Mouse (Mus musculus): ENCODE measurements around the gene Vash2.
"Not testable (repeated sequence)": the region's sequence is repeated elsewhere in the genome, so short reads cannot be mapped to it uniquely, and the experiment has no call there.

Vash2 gene

DNA sequence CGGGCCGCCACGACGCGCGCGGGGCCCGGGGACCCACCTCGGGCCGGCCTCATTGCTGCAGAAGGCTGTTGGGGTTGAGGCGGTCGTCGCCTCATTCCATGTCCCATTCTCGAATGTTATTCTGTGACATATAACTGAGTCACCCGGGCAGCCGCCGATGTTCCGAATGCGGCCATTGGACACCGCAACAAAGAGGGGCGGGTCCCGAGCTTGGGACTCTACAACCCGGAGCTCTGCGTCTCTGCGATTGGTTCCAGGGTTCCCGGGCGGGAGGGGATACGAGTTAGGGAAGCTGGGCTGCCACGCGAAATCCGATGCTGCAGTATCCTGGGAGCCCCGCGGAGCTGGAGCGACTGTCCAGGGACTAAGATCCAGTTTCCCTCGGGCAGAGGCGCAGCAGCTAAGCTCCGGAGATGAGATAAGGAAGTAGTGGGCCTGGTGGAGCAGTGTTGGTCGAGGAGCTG, at the start of gene Vash2:
Gene Vash2, minus strand, starts transcription at position 197 of the 464 bp plus-strand sequence.
- peak; percentile 76 to 80 for DNase-seq

DNA sequence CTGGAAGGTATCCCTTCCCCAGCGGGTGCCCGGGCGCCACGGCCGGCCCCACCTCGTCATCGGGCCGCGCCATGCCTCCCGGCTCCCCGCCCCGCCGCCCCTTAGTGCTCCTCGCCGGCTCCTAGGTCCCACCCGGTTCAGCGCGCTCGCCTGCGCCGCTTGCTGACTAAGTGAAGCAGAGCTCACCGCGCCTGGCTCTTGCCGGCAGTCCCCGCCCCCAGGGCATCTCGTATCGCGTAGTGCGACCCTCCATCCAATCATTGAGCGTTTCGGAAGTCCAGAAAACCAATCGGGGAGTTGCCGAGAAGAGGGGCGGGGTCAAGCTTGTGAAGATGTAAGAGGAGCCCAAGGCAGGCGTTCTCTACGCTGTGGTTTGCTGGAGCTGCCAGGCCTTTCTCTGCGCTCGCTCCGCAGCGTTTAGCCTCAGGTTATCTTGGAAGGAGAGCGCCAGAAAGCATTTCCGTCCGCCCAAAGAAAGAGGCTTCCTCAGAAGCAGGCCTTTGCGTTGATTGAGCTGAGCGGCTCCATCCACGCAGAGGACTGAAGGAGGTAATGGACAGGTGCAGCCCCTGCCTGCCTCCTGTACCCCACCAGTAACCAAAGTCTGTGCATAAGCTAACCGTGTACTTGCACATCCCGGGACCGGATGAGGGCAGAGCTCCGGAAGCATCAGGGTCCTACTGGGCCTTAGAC, 47.1 kb upstream of the Vash2 start, which contains the start of gene Flvcr1:
Gene Flvcr1, minus strand, starts transcription at position 138 of the 693 bp plus-strand sequence.
- peak; percentile 99 for DNase-seq

DNA sequence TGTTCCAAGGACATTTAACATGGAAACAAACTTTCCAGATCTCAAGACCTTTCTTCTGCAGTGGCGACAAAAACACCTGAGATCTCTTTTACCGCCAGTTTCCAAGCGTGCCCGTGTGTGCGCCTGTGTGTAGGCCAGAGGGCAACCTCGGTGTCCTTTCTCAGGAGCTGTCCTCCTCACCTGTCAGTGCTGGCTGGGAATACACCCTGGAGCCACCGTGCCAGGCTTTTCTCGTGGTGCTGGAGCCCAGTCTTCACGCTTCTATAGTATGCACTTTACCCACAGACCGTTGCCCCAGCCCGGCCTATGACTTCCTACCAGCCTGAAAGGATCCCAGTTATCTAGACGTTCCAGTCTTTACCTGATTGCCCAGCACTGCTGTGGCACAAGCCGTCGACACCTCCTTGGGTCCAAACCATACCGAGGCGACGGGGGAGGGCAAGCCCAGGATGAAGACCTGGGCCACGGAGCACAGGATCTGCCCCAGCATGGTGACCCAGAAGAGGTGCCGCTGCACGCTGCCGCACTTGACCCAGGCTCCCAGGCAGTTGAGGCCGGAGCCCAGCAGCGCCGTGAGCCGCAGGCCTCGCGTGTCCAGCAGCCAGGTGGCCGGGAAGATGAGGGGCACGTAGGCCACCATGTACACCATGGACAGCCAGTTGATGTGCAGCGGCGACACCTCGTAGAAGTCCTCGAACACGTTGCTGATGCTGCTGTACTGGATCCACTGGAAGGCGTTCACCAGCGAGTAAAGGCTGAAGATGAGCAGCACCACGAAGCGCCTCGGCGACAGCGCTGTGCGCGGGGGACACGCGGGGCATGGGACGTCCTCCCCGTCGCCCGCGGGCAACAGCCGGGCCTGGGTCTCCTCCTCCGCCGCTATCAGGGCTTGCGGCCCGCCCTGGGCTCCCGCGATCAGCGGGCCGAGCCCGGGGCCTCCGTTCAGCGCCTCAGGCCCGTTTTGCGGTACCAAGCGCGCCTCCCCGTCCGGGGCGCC, 46.2 kb upstream of the Vash2 start:
- DNase-seq: peak in 1 of 2 experiments; percentile 28

DNA sequence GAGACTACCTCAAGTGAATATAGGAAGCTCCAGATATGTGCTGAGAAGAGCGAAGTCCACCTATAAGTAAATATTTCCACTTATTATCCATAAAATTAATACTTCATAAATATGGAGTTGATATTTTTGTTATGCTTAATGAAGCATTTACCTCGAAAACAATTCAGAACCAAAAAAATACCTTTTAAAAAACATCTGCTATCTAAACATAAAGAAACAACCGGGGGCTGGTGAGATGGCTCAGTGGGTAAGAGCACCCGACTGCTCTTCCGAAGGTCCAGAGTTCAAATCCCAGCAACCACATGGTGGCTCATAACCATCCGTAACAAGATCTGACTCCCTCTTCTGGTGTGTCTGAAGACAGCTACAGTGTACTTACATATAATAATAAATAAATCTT, 44.7 kb upstream of the Vash2 start:
- not testable (repeated sequence) for DNase-seq

DNA sequence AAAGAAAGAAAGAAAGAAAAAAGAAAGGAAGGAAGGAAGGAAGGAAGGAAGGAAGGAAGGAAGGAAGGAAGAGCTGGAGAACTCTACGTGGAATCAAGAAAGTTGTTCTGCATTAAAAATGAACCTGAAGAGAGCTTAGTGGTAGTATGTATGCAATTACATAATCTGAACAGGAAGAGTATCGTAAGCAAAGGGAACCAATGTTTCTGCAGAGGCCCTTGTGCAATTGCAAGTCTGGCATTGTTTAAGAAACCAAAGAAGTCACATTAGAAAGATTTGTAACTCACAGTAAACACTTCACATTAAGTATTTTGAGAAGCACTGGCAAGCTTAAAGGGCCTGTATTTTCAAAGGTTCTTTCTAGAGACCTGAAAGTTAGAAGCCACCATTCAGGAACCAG, 44.0 kb upstream of the Vash2 start:
- no peak for DNase-seq

DNA sequence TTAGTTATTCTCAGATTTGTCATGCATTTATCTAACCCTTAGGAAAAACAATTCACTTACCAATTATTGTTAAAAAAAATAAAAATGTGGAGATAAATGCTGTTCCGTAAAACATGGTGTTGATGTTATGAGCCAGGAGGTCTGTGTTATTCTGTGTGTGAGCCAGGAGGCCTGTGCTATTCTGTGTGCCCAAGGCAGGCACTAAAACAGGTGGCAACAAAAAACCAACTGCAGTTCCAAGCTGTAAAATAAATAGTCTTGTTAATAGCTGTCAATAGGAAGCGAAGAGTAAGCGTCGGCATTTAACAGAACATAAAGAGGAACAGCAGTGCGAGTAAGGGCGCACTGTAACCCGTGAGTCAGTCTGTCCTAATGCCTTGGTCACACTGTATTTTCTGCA, 41.9 kb upstream of the Vash2 start:
- DNase-seq: no peak

DNA sequence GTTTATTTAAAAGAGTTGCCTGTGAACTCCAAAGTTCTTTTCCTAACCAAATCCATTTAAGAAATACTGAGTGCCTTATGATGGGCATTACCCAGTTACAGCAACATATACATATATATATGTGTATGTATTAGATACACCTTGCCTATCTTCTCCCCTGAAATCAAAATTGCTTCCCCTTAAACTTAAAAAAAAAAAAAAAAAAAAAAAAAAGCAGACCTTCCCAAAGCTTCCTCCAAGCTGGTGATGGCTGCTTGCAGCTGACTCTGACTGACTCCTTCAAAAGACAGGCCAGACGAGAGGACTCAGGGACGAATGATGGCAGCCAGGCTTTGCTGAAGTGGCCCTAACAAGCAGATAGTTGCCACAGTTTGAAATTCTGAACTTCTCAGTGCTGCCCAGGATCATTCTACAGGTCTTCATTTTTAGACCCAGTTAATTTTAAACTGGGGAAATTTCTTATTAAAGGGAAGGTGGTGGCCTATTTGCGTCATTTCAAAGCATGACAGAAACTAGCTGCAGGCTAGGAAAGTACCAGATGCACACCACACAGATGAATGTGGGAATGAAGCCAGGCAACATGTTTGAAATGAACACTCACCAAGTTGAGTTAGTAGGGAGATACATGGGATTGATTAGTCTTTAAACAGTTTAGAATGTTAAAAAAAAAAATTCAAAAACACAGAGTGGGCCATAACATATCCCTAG, 41.3 kb upstream of the Vash2 start:
- no peak for DNase-seq

DNA sequence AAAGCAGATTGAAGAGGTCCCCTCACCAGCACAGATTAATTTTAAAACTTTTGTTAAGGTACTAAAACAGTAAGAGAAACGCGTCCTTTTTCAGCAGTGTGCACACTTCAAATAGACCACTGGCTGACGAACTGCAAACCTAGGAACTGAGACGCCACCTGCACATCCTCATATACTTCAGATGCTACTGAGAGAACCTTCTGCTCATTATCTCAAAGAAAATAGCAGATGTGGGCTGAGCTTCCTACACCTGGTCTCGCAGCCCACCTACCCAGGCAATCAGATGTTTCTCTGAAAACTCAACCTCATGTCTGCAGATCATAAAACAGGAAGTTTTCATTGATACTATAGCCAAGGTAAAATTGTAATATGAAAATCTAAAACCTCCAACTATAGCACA, 40.7 kb upstream of the Vash2 start:
- no peak for DNase-seq

DNA sequence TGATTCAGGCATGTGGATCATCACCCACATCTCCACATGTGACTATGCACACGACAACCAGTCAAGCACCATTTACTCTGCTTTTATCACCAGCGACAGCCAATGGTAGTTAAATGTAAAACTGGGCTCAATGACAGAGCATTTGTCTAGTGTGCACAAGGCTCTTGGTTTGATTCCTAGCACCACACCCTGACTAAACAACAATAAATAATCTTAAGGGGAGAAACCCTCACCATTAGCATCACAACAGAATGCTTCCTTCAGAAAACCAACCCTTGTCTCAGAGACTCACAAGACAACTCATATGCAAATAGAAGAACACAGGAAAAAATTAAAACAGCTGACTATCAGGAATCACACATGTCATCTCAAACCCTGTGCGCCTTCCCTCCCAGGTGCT, 35.2 kb upstream of the Vash2 start:
- DNase-seq: no peak

DNA sequence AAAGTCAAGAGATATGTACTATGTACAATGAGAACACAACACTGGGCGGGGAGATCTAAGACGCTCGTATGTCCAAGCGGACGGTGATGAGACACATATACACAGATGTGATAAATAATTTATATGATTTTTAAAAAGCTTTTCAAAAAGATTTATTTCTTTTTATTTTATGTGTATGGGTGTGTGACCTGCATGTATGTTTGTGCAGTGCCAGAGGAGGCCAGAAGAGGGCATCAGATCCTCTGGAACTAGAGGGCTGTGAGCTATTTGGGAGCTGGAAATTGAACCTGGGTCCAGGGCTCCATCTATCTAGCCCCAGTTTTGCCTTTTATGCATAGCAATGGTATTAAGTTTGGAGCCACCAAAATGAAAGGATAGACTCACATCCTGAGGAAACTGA, 29.6 kb upstream of the Vash2 start:
- peak in 1 of 2 experiments; percentile 37 for DNase-seq

DNA sequence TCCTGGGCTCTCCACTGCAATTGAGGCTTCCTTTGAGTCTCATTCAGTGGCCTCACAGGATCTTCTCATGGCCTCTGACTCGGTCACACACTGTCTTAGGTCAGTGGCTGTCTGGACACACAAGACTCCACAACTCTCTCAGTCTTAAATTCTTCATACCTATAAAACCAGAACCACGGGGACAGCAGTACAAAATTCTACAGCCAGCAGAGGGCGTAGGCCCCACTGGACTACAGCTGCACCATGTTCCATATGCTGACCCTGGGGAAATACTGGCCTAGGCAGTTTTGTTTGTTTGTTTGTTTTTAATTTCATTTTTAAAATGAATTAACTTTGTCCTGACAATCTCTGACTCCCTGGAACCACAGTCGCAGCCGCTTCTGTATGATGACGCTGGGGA, 23.1 kb upstream of the Vash2 start:
- DNase-seq: peak in 1 of 2 experiments; percentile 28

DNA sequence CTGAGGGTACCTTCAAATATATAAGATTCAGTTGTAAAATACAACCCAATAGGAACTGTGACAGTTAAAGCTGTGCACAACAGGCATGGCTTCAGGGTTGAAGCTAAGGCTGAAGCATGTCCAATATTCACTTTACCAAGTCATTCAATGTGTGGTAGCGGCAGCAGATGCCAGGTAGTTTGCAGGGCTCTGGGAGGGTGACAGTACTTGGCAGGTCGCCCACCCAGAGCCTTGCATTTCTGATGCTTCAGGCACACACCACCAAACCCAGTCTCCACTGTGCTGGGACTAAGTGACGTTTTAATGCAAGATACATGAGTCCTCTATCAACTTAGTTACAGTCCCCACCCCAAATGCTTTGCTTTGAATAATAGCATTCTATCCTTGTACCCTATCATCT, 21.6 kb upstream of the Vash2 start:
- peak; percentile 75 to 78 for DNase-seq

DNA sequence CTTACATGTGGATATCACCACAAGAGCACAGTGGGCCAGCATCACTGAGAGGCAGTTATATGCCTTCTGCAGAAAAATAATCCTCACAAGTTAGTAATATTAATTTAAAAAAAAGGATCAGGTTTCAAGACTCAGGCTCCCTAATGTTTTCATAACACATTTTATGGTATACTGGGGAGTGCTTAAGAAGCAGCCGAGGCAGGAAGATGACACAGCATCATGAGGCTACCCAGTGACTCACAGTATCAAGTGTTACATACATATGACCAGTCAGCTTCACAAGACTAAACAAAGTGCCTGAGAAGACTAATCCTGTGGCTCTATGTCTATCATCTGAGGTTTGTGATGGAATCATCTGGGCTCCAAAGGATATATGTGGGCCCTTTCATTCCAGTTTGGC, 18.9 kb upstream of the Vash2 start:
- no peak for DNase-seq

DNA sequence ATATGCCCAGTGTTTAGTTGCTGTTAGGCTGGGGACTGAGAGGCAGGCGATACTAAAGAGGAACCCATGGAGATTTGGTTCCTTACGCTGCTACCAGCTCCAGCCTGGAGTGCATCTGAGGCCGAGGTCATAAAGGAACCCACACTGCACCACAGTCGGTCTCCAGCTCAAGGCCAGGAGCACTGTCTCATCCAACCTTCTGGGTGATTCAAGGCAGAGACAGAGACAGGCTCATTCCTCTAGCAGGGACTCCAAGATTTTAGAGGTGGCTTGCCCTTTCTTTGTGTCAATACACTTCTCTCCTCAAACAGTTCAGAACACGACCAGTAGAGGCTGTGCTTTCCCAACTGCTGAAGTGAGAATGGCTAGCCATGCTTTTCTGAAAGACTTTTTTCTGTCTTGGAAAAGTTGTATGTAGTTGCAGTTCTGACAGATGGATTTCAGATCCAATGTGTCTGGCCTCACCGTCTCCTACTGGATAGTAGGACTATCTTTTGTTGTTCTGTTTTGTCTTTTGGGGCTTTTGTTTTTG, 17.3 kb upstream of the Vash2 start:
- DNase-seq: no peak

DNA sequence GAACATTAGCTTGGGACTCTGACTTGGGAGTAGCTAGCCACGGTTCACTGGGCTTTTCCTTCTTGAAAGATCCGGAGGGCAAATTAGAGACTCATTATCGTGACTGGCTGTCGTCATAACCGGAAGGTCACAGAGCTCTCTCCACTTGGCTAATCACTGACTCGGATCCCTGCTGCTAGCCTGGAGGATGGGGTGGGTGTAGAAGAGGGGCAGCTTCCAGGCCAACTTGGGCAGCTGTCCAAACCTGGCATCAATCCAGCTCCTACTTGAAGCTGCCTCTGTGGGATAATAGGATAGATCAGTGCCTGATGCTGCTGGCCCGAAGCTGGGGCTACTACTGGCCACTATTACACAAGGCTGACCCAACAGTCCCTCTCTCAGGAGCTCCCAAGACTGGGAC, 16.5 kb upstream of the Vash2 start:
- peak; percentile 70 to 84 for DNase-seq

DNA sequence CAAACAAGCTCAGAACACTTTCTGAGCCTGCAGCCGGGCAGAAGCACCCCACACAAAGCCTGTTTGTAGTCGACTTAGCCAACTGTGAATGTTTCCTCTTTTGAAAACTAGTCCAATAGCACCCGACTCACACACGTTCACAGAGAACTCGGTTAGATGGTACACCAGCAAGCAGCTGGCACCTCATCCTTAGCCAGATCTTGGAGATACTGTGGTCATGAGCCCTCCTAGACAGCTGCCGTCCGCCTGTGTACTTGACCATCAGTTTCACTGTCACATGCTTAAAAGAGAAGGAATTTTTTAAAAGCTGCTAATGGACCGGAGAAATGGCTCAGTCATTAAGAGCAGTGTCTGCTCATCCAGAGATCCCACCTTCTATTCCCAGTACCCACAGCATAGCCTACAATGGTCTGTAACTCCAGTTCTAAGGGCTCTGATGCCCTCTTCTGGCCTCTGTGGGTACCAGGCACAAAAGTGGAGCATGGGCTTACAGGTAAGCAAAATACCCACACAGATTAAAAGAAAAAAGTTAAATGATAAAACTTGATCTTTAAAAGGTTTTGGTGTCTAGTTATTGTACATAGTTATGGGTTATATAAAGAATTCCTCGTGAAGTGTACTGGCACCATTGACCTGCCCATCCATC, 10.5 kb upstream of the Vash2 start:
- no peak for DNase-seq

DNA sequence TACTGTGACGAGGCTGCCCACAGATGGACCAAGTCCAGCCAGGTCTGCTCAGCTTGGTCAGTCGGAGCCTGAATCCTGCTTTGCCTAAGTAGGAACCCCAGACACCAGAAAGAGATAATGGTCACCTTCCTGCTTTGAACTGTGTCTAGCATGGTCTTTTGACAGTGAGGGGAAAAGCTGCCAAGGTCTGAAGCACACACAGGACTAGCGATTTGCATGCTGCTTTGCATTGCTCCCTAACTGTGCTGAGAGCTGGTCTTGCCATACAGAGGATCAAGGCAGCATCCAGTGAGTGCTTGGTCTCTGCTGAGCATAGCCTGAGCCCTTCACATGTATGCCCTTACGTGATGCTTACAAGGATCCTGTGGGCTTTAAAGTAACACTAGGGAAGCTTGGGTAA, 2.3 kb upstream of the Vash2 start:
- no peak for DNase-seq

DNA sequence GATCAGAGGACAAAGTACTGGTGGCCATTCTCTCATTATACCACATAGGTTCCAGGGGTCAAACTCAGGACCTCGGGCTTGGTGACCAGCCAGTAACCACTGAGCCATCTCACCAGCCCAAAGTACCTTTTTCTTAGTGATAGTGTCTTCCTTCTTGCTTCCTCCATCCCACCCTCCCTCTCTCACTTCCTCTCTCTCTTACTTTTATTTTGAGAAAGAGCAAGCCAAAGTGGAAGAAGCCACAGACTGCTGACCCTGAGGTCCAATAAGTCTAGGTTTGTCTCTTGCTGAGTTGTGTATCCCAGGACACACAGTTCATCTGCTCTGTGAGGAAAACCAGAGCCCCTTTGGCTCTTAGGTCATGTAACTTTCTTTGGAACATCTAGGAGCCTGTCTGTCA, 1.4 kb upstream of the Vash2 start:
- no peak for DNase-seq

DNA sequence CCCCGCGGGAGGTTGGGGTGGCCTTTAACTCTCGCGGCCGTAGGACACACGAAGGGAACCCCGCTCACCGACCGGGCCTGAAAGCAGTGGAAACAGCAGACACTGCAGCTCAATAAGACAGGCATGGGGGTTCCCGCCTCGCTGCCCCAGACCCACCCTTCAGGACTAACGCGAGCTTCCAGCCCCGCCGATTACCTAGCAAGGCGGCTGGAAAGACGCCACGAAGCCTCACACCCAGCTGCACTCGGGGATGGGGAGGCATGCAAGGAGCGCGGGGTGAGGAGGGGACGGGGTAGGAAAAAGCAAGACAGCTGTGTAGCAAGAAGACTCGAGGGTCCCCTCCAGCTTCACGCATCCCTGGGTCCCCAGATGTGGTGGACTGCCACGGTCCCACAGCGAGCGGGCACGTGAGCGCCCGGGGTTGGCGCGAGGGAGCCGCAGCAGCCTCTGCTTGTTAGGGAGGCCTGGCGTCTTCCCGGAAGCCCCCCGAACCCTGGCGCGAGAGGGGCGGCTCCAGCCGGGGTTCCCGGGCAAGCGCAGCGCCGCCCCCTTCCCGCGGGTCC, 504 bp downstream of the Vash2 start:
- peak; percentile 51 to 59 for DNase-seq

DNA sequence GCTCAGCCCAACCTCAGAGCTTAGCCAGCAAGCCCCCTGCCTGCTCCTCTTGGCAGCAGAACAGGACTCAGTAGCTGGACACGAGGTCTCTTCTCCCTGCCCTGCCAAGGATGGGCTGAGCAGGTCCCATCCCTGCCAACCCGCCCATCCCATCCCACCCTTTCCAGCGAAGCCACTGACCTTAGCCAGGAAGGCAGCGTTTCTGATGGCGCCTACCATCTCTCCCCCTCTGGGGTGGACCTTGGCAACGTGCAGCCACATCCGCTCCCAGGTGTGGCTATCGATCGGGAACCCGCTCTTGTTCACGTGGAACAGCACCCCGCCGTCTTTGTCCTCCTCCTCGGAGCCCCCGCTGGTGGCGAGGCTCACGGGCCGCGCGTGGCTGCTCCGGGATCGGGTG, 1.1 kb downstream of the Vash2 start:
- DNase-seq: peak; percentile 82 to 88

DNA sequence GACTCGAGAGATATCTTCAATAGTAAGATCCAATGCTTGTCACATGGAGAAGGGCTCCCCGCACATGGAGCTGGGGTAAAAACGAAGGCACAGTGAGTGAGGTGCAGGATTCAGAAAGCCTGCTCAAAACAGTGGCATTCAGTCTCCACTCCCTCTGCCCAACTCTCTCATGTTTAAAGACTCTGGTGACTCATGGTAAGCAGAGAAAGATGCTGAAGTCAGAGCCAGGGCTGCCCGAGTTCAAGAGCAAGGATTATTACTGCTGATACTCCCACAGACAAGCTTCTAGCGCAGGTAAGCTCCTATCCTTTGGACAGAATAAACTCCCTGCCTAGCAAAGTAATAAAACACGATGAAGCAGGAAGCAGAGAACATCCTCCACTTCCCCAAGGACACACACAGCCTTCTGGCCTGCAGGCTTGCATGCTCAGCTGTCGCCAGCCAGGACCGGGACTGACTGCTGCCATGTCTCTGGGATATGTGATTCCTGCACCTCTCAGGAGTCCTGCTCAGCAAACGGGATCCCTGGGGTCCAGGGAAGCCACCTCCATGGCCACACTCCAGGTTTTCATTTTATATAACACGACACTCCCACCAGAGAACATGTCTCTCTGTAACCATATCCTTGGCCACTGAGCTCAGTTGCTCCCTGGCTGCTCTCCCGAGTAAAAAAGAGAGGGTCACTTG, 2.1 kb downstream of the Vash2 start:
- peak; percentile 32 to 48 for DNase-seq

Data from cerebellum, postnatal 14 days (tissue).